Mouse (Mus musculus): ENCODE results near the gene Khdc1b. TPM values are rescaled to one million over a fixed set of nuclear protein-coding genes. Genes with fewer than 3 reads are reported as not detected.
"Not testable (repeated sequence)": the region's sequence is repeated elsewhere in the genome, so short reads cannot be mapped to it uniquely, and the experiment has no call there.

The Khdc1b gene
- not detected in 2 replicates for total RNA-seq (2012; rRNA removed)

DNA sequence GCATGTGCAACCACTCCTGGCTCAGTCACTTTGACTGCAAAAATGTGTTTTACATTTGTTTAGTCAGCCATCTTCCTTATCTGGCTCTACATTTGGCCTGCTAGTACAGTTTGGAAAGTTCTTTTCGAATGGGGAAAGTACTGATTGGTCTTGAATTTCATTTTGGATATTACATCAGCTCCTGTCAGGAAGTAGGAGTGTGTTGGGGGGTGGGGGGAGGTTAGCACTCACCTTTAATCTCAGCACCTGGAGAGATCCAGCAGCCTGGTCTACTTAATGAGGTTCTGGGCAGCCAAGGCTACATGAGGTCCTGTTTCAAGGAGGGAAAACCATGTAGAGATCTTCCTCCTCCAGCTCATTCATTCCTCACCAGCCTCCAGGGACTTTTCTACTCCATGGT is at the start of gene Khdc1b:
Khdc1b (plus strand) TSS at position 301 of the 400 bp plus-strand sequence.
- H3K4me3 ChIP-seq (ENCODE audit: insufficient read depth in 1 of 2, low read depth in 1 of 2, low read length in 2 of 2, poor library complexity in 1 of 2, severe bottlenecking in 1 of 2): no peak within 1 kb of the TSS
- H3K27ac ChIP-seq (ENCODE audit: insufficient read depth, low read depth, low read length, poor library complexity, severe bottlenecking): no peak within 1 kb of the TSS
- H3K9ac ChIP-seq (ENCODE audit: insufficient read depth, low read depth, low read length, poor library complexity, severe bottlenecking): no peak within 1 kb of the TSS
- H3K4me1 ChIP-seq (ENCODE audit: control insufficient read depth in 2 of 2, insufficient read depth in 2 of 2, low read length in 2 of 2, poor library complexity in 1 of 2): no peaks in the 10 kb centered on the region
- no peaks in the 10 kb centered on the region for H3K9me3 ChIP-seq (ENCODE audit: control insufficient read depth, insufficient read depth, low read depth, low read length)
- TF ChIP-seq CHD2 (IDR thresholded peaks at IDR 0.05; ENCODE audit: low read depth, low read length) (no peak), ZC3H11A (IDR thresholded peaks at IDR 0.05; ENCODE audit: borderline replicate concordance, low read depth, low read length) (no peak), MAFK (IDR thresholded peaks at IDR 0.05; ENCODE audit: insufficient read depth, low read depth, low read length) (no peak), ZNF384 (IDR thresholded peaks at IDR 0.05; ENCODE audit: low read depth, low read length) (no peak), HCFC1 (IDR thresholded peaks at IDR 0.05; ENCODE audit: borderline replicate concordance, insufficient read depth, low read length) (no peak)
- H3K36me3 ChIP-seq (ENCODE audit: control insufficient read depth, insufficient read depth, low read length, poor library complexity, severe bottlenecking): no peaks in the 10 kb centered on the region
- no peak for DNase-seq (ENCODE audit: low read depth, low spot score)
- in situ Hi-C loops (cut with MboI; ENCODE audit: low sequenced_read_pairs in 2 of 2, unreplicated experiment in 2 of 2): no loop called here

DNA sequence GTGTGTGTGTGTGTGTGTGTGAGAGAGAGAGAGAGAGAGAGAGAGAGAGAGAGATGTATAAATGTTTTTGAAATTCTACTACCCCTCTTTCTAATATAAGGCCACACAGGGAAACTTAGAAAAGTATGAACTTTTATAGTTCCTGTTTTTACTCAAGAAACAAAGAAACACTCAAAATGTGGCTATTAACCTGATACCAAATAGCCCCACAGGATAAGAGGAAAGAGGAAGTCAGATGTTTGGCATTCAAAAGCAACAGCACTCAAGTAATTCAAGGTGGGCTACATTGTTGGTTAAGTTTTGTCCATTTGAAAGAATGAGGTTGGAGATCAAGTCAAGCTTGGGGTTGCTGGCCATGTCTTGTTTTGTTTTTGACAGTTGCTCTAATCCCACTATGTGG is 47.5 kb upstream of the Khdc1b start:
- Histone ChIP-seq H3K9me3 (ENCODE audit: control insufficient read depth, insufficient read depth, low read depth, low read length) (no peaks in the 10 kb centered on the region), H3K4me1 (ENCODE audit: control insufficient read depth in 2 of 2, insufficient read depth in 2 of 2, low read length in 2 of 2, poor library complexity in 1 of 2) (no peaks in the 10 kb centered on the region), H3K27ac (ENCODE audit: insufficient read depth, low read depth, low read length, poor library complexity, severe bottlenecking) (no peak overlapping the region), H3K36me3 (ENCODE audit: control insufficient read depth, insufficient read depth, low read length, poor library complexity, severe bottlenecking) (no peaks in the 10 kb centered on the region), H3K9ac (ENCODE audit: insufficient read depth, low read depth, low read length, poor library complexity, severe bottlenecking) (no peak overlapping the region), H3K4me3 (ENCODE audit: insufficient read depth in 1 of 2, low read depth in 1 of 2, low read length in 2 of 2, poor library complexity in 1 of 2, severe bottlenecking in 1 of 2) (no peak overlapping the region)
- in situ Hi-C loops (cut with MboI; ENCODE audit: low sequenced_read_pairs in 2 of 2, unreplicated experiment in 2 of 2): no loop called here
- TF ChIP-seq ZNF384 (IDR thresholded peaks at IDR 0.05; ENCODE audit: low read depth, low read length) (no peak), HCFC1 (IDR thresholded peaks at IDR 0.05; ENCODE audit: borderline replicate concordance, insufficient read depth, low read length) (no peak), ZC3H11A (IDR thresholded peaks at IDR 0.05; ENCODE audit: borderline replicate concordance, low read depth, low read length) (no peak), CHD2 (IDR thresholded peaks at IDR 0.05; ENCODE audit: low read depth, low read length) (no peak), MAFK (IDR thresholded peaks at IDR 0.05; ENCODE audit: insufficient read depth, low read depth, low read length) (no peak)
- no peak for DNase-seq (ENCODE audit: low read depth, low spot score)

DNA sequence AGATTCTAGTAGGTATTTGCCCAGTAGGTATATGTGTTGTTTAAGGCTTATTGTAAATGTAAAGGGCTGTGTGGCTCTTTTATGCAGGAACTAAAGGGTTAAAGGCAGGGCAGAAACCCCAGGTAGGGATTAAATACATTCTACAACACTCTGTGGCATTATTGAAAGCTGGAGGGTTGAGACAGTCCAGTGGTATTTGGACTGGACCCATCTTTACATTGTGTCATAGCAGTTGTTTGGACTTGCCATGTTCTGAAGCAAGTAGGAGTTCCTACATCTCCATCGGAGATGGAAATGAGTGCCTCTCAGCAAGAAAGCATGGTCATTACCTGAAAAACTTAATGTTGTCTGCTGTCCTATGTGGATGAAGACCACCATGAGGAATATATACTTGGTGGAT is 42.6 kb upstream of the Khdc1b start:
- in situ Hi-C loops (cut with MboI; ENCODE audit: low sequenced_read_pairs in 2 of 2, unreplicated experiment in 2 of 2): no loop called here
- H3K9ac ChIP-seq (ENCODE audit: insufficient read depth, low read depth, low read length, poor library complexity, severe bottlenecking): no peak overlapping the region
- no peak overlapping the region for H3K4me3 ChIP-seq (ENCODE audit: insufficient read depth in 1 of 2, low read depth in 1 of 2, low read length in 2 of 2, poor library complexity in 1 of 2, severe bottlenecking in 1 of 2)
- no peak for DNase-seq (ENCODE audit: low read depth, low spot score)
- no peaks in the 10 kb centered on the region for H3K9me3 ChIP-seq (ENCODE audit: control insufficient read depth, insufficient read depth, low read depth, low read length)
- no peaks in the 10 kb centered on the region for H3K36me3 ChIP-seq (ENCODE audit: control insufficient read depth, insufficient read depth, low read length, poor library complexity, severe bottlenecking)
- no peak overlapping the region for H3K27ac ChIP-seq (ENCODE audit: insufficient read depth, low read depth, low read length, poor library complexity, severe bottlenecking)
- TF ChIP-seq HCFC1 (IDR thresholded peaks at IDR 0.05; ENCODE audit: borderline replicate concordance, insufficient read depth, low read length): no peak
- TF ChIP-seq ZNF384 (IDR thresholded peaks at IDR 0.05; ENCODE audit: low read depth, low read length): no peak
- TF ChIP-seq MAFK (IDR thresholded peaks at IDR 0.05; ENCODE audit: insufficient read depth, low read depth, low read length): no peak
- H3K4me1 ChIP-seq (ENCODE audit: control insufficient read depth in 2 of 2, insufficient read depth in 2 of 2, low read length in 2 of 2, poor library complexity in 1 of 2): no peaks in the 10 kb centered on the region

DNA sequence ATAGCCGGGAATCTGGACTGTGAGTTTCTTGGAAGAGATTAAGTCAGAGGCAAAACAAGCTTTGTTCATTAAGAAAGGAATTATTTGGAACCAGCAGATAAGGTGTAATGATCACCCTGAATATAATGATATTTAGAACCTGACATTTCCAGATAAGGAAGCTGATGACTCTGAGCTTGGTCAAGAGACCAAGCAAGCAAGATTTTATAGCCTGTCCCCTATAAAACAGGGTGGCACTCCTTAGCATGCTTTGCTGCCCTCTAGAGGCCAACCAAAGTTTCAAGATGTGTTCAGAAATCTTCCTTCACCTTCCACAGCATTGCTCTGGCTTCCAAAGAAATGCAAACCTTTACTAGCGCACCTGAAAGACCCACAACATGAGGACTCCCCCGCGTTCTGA is 39.1 kb upstream of the Khdc1b start:
- in situ Hi-C loops (cut with MboI; ENCODE audit: low sequenced_read_pairs in 2 of 2, unreplicated experiment in 2 of 2): no loop called here
- Histone ChIP-seq H3K4me1 (ENCODE audit: control insufficient read depth in 2 of 2, insufficient read depth in 2 of 2, low read length in 2 of 2, poor library complexity in 1 of 2) (no peaks in the 10 kb centered on the region), H3K27ac (ENCODE audit: insufficient read depth, low read depth, low read length, poor library complexity, severe bottlenecking) (no peak overlapping the region), H3K9me3 (ENCODE audit: control insufficient read depth, insufficient read depth, low read depth, low read length) (no peaks in the 10 kb centered on the region), H3K9ac (ENCODE audit: insufficient read depth, low read depth, low read length, poor library complexity, severe bottlenecking) (no peak overlapping the region), H3K4me3 (ENCODE audit: insufficient read depth in 1 of 2, low read depth in 1 of 2, low read length in 2 of 2, poor library complexity in 1 of 2, severe bottlenecking in 1 of 2) (no peak overlapping the region), H3K36me3 (ENCODE audit: control insufficient read depth, insufficient read depth, low read length, poor library complexity, severe bottlenecking) (no peaks in the 10 kb centered on the region)
- TF ChIP-seq ZNF384 (IDR thresholded peaks at IDR 0.05; ENCODE audit: low read depth, low read length): no peak
- TF ChIP-seq ZC3H11A (IDR thresholded peaks at IDR 0.05; ENCODE audit: borderline replicate concordance, low read depth, low read length): 0 out of 2 replicates have a peak, but pooled peaks have one; percentile 21
- peak; percentile 43 for DNase-seq (ENCODE audit: low read depth, low spot score)

DNA sequence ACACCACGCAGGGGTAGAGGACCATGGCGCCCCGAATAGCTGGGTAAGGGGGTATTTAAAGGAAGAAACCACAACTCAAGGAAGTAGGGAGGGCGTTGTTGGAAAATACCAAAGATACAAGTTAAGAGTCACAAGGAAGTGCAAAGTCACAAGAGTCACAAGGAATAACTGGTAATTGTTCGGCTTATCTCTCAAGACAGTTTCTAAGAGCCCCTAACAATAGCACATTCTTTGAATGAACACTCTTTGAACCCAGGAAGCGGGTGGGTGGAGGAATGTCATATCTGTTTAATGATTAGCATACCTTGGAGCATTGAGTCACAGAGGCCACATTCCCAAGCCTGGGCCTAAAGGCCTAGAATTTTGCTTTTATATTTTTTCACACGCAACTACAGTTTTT is 38.6 kb upstream of the Khdc1b start:
- H3K9me3 ChIP-seq (ENCODE audit: control insufficient read depth, insufficient read depth, low read depth, low read length); in situ Hi-C loops (cut with MboI; ENCODE audit: low sequenced_read_pairs in 2 of 2, unreplicated experiment in 2 of 2); H3K4me1 ChIP-seq (ENCODE audit: control insufficient read depth in 2 of 2, insufficient read depth in 2 of 2, low read length in 2 of 2, poor library complexity in 1 of 2); H3K4me3 ChIP-seq (ENCODE audit: insufficient read depth in 1 of 2, low read depth in 1 of 2, low read length in 2 of 2, poor library complexity in 1 of 2, severe bottlenecking in 1 of 2); H3K27ac ChIP-seq (ENCODE audit: insufficient read depth, low read depth, low read length, poor library complexity, severe bottlenecking); H3K9ac ChIP-seq (ENCODE audit: insufficient read depth, low read depth, low read length, poor library complexity, severe bottlenecking); DNase-seq (ENCODE audit: low read depth, low spot score); H3K36me3 ChIP-seq (ENCODE audit: control insufficient read depth, insufficient read depth, low read length, poor library complexity, severe bottlenecking): not testable (repeated sequence)

All from ES-E14 (cell line).